Mouse (Mus musculus) kidney, embryonic 15.5 days (tissue): ENCODE results near the gene Snx29. TPM values are rescaled to one million over a fixed set of nuclear protein-coding genes. Genes with fewer than 3 reads are reported as not detected.

Experiments
- ATAC-seq: fragments of 200-750 bp; cut with Nextera tagmentation; replicated peaks from 2 replicates; pipeline ENCODE4 v1.8.0; 2017; ENCODE audit warnings: moderate TSS enrichment; ENCODE audit not compliant: low FRiP score
- H3K27ac ChIP-seq: fragments of 300-500 bp; sonication (generic); 2 replicates; pipeline ENCODE4 v1.5.1; 2015; ENCODE audit warnings: mild to moderate bottlenecking, inconsistent platforms
- H3K27me3 ChIP-seq: fragments of 300-500 bp; sonication (generic); 2 replicates; pipeline ENCODE4 v1.6.1; 2015; ENCODE audit warnings: inconsistent platforms
- H3K36me3 ChIP-seq: fragments of 300-500 bp; sonication (generic); 2 replicates; pipeline ENCODE4 v1.6.1; 2015; ENCODE audit warnings: inconsistent platforms
- H3K4me1 ChIP-seq: fragments of 300-500 bp; sonication (generic); 2 replicates; pipeline ENCODE4 v1.6.1; 2015; ENCODE audit warnings: inconsistent platforms
- H3K4me2 ChIP-seq: fragments of 300-500 bp; sonication (generic); 2 replicates; pipeline ENCODE4 v1.6.1; 2015; ENCODE audit warnings: moderate library complexity, mild to moderate bottlenecking, inconsistent platforms
- H3K4me3 ChIP-seq: fragments of 300-500 bp; sonication (generic); replicated peaks from 2 replicates; pipeline ENCODE4 v1.5.1; 2015; ENCODE audit warnings: mild to moderate bottlenecking, inconsistent platforms
- H3K9ac ChIP-seq: fragments of 300-500 bp; sonication (generic); 2 replicates; pipeline ENCODE4 v1.6.1; 2015; ENCODE audit warnings: mild to moderate bottlenecking, inconsistent platforms
- H3K9me3 ChIP-seq: fragments of 300-500 bp; sonication (generic); replicated peaks from 2 replicates; pipeline ENCODE4 v1.6.1; 2016; ENCODE audit warnings: inconsistent platforms
- WGBS: fragments of 180-500 bp; shearing (Covaris S2); methylation state at CpG from one replicate; pipeline ENCODE4 v1.1.7; 2015; ENCODE audit warnings: mixed read lengths; 5-methylcytosine and 5-hydroxymethylcytosine counted together
- polyA plus RNA-seq: library from polyadenylated mRNA; unstranded; fragments of >200 nt; fragmentation: Nextera tagmentation; extraction: Ambion mirVana; gene quantifications from 2 replicates; pipeline ENCODE4 v1.2.1, GENCODE M21; 2015

Gene Snx29
- polyA plus RNA-seq, 1 experiment from 2014 or later = 19.8 TPM

- Histone ChIP-seq H3K9me3 (no peaks in the 10 kb centered on the region), H3K4me2 (no peak overlapping the region), H3K27ac (no peak overlapping the region), H3K4me1 (peaks cover 12% of the 10 kb centered on the region), H3K9ac (no peak overlapping the region), H3K36me3 (no peaks in the 10 kb centered on the region), H3K4me3 (no peak overlapping the region), H3K27me3 (no peaks in the 10 kb centered on the region)
- ATAC-seq = no peak
- WGBS = 80% methylated on average over 3 of the region's 3 CpGs
Measured at GRCm38 (mm10) chr16:11599523-11599922, 276.8 kb downstream of the Snx29 start.

DNA sequence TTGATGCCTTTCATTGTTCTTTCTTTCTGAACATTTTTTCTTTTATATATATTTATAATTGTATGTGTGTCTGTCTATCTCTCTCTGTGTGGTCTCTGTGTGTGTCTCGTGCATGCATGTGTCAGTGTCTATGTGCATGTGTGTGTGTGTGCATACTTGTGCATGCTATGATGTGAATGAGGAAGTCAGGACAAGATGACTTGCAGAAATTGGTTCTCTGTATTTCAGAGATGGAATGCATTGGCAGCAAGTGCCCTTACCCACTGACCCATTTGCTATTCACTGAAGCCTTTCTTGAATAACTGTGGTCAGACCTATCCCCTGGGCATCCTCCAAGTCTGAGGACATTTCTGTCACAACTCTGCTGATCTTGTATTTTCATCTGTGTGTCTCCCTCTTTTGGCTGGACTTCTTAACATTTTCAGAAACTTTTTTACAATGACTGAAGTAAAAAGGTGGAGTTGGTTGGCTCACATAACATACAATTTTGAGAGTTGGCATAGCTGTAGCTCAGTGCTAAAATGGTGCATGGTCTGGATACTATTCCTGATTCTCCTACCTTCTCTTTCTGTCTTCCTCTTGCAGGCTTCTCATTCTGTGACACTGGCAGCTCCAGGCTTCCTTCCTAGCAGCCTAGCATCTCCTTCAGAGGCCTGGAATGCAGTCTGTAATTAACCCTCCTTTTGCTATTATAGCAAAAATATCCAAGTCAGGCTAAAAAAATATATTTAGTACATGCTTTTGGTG, 278.8 kb downstream of the Snx29 start:
- H3K36me3 ChIP-seq = no peaks in the 10 kb centered on the region
- no peak overlapping the region for H3K9ac ChIP-seq
- H3K27ac ChIP-seq = no peak overlapping the region
- H3K9me3 ChIP-seq = no peaks in the 10 kb centered on the region
- H3K4me2 ChIP-seq = no peak overlapping the region
- H3K4me1 ChIP-seq = peaks cover 12% of the 10 kb centered on the region
- H3K27me3 ChIP-seq = no peaks in the 10 kb centered on the region
- H3K4me3 ChIP-seq = no peak overlapping the region
- ATAC-seq = no peak
- 83% methylated on average over 1 of the region's 1 CpGs for WGBS

DNA sequence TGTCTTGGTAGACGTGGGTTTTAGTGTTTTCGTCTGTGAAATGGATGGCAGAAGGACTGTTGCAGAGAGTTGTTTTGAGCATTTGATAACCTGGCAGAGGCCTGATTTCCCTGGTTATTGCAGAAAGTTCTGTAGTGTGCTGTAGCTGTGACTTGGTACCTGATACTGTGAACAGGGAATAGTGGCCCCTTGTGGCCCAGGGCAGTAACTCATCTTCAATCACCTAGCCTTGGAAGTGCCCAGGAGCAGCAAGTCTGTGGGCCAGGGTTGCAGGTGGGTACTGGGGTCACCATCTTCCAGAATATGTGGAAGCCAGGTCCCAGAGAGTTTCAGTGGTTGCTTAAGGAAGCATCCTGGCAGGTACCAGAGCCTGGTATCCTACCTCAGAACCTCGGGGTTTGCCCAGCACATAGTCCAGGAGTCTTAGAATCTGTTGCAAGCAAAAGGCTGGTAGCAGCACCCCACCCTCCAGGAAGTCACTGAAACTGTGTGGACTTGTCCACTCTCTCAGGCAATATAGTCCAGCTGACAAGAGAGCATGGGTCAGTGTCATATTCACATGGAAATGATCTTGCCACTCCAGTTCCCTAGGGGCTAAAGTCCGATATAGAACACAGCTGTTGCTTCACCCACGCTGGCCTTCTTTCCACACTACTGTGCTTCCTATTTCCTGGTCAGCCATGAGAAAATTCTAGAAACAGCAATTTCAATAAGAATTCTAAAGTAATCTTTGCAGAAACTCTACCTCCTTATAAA, 281.1 kb downstream of the Snx29 start:
- no peaks in the 10 kb centered on the region for H3K9me3 ChIP-seq
- no peak overlapping the region for H3K27ac ChIP-seq
- no peak overlapping the region for H3K4me2 ChIP-seq
- peaks cover 9% of the 10 kb centered on the region for H3K4me1 ChIP-seq
- no peaks in the 10 kb centered on the region for H3K27me3 ChIP-seq
- H3K36me3 ChIP-seq = no peaks in the 10 kb centered on the region
- 0 out of 2 replicates have a peak, but pooled peaks have one; percentile 69 for ATAC-seq
- 65% methylated on average over 5 of the region's 5 CpGs for WGBS
- no peak overlapping the region for H3K4me3 ChIP-seq
- H3K9ac ChIP-seq = no peak overlapping the region

DNA sequence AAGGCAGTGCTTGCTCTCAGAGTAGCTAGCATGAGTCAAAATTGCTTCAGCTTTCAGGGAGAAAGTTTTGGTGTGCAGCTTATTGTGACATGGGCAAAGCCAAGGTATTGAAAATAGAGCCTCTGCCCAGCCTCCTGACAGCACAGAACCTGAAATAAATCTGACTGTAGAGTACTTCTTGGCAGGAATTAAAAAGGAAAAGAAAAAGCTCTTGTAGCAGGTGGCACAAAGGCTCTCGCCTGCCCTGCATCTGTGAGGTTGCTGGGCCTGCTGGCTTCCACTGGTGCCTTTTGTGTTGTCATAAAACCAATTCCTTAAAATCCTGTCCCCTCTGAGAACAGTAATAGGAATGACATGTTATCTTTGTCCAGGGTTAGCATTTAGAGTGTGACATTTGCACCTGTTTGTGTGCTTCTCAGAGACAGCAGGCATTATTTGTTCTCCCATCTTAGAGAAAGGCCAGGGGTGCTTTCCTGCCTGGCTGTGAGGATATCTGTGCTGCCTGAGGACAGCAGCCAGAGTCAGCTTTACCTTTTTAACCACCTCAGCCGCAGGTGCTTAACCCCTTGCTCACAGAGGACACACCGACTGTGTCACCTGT, 289.9 kb downstream of the Snx29 start:
- WGBS = 82% methylated on average over 3 of the region's 3 CpGs
- ATAC-seq = no peak
- H3K4me1 ChIP-seq = no peaks in the 10 kb centered on the region
- no peaks in the 10 kb centered on the region for H3K9me3 ChIP-seq
- H3K4me3 ChIP-seq = no peak overlapping the region
- no peak overlapping the region for H3K9ac ChIP-seq
- no peak overlapping the region for H3K27ac ChIP-seq
- H3K36me3 ChIP-seq = no peaks in the 10 kb centered on the region
- no peaks in the 10 kb centered on the region for H3K27me3 ChIP-seq
- H3K4me2 ChIP-seq = no peak overlapping the region

- ATAC-seq = no peak
- Histone ChIP-seq H3K9ac (no peak overlapping the region), H3K4me2 (no peak overlapping the region), H3K9me3 (no peaks in the 10 kb centered on the region), H3K4me3 (no peak overlapping the region), H3K36me3 (no peaks in the 10 kb centered on the region), H3K27me3 (no peaks in the 10 kb centered on the region), H3K27ac (no peak overlapping the region), H3K4me1 (no peaks in the 10 kb centered on the region)
- WGBS = 89% methylated on average over 3 of the region's 3 CpGs
Measured at GRCm38 (mm10) chr16:11614401-11615014, 291.8 kb downstream of the Snx29 start.

DNA sequence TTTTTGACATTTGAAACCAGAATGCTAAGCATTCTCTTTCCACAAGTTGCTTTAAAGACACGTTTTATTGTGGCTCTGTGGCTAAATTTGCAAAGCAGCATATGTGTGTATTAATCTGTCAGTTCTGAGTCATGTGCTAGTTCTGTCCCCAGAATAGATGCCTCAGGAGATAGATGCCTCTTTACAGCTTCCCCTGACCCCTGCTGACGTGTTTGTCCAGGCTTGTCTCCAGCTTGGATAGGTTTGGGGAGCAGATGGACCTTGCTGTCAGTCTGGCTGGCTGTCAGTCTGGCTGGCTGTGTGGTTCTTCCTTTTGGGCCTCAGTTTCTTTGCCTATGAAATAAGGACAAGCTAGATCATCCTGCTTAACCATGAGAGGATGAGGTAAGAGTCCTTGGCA, 292.9 kb downstream of the Snx29 start:
- H3K27me3 ChIP-seq = no peaks in the 10 kb centered on the region
- no peak overlapping the region for H3K27ac ChIP-seq
- no peaks in the 10 kb centered on the region for H3K9me3 ChIP-seq
- no peak for ATAC-seq
- no peak overlapping the region for H3K4me3 ChIP-seq
- H3K4me1 ChIP-seq = no peaks in the 10 kb centered on the region
- H3K9ac ChIP-seq = no peak overlapping the region
- H3K36me3 ChIP-seq = no peaks in the 10 kb centered on the region
- 58% methylated on average over 2 of the region's 2 CpGs for whole genome bisulfite sequencing
- no peak overlapping the region for H3K4me2 ChIP-seq

GRCm38 (mm10) chr16:11619951-11620350, 297.2 kb downstream of the Snx29 start:
- no peak overlapping the region for H3K4me3 ChIP-seq
- H3K9me3 ChIP-seq = no peaks in the 10 kb centered on the region
- 94% methylated on average over 2 of the region's 2 CpGs for WGBS
- no peak overlapping the region for H3K9ac ChIP-seq
- H3K27ac ChIP-seq = no peak overlapping the region
- H3K36me3 ChIP-seq = no peaks in the 10 kb centered on the region
- no peak for ATAC-seq
- H3K27me3 ChIP-seq = no peaks in the 10 kb centered on the region
- peaks cover 2% of the 10 kb centered on the region; the same call in 1 of the 2 replicates for H3K4me1 ChIP-seq
- H3K4me2 ChIP-seq = no peak overlapping the region

- Histone ChIP-seq H3K27me3 (no peaks in the 10 kb centered on the region), H3K27ac (no peak overlapping the region), H3K9ac (no peak overlapping the region), H3K4me1 (peaks cover 2% of the 10 kb centered on the region; the same call in 1 of the 2 replicates), H3K4me3 (no peak overlapping the region), H3K9me3 (no peaks in the 10 kb centered on the region), H3K36me3 (no peaks in the 10 kb centered on the region), H3K4me2 (no peak overlapping the region)
- 84% methylated on average over 3 of the region's 3 CpGs for WGBS
- no peak for ATAC-seq
Measured at GRCm38 (mm10) chr16:11621042-11621441, 298.3 kb downstream of the Snx29 start.

- H3K4me2 ChIP-seq = no peak overlapping the region
- no peaks in the 10 kb centered on the region for H3K36me3 ChIP-seq
- no peaks in the 10 kb centered on the region for H3K27me3 ChIP-seq
- H3K4me1 ChIP-seq = peaks cover 2% of the 10 kb centered on the region; the same call in 1 of the 2 replicates
- H3K4me3 ChIP-seq = no peak overlapping the region
- no peaks in the 10 kb centered on the region for H3K9me3 ChIP-seq
- WGBS = 75% methylated on average over 1 of the region's 1 CpGs
- no peak for ATAC-seq
- H3K9ac ChIP-seq = no peak overlapping the region
- no peak overlapping the region for H3K27ac ChIP-seq
Measured at GRCm38 (mm10) chr16:11621664-11622063, 299.0 kb downstream of the Snx29 start.

GRCm38 (mm10) chr16:11623032-11623431, 300.3 kb downstream of the Snx29 start:
- no peak for ATAC-seq

GRCm38 (mm10) chr16:11624121-11624520, 301.4 kb downstream of the Snx29 start:
- no peak overlapping the region for H3K4me2 ChIP-seq
- 0 out of 2 replicates have a peak, but pooled peaks have one; percentile 46 for ATAC-seq
- H3K27me3 ChIP-seq = no peaks in the 10 kb centered on the region
- H3K4me3 ChIP-seq = no peak overlapping the region
- WGBS = 61% methylated on average over 2 of the region's 2 CpGs
- peak overlapping the region; percentile 42; the same call in 1 of the 2 replicates for H3K27ac ChIP-seq
- no peaks in the 10 kb centered on the region for H3K9me3 ChIP-seq
- H3K36me3 ChIP-seq = no peaks in the 10 kb centered on the region
- peaks cover 2% of the 10 kb centered on the region; the same call in 1 of the 2 replicates for H3K4me1 ChIP-seq
- H3K9ac ChIP-seq = no peak overlapping the region

More at GRCm38 (mm10) chr16:11623032-11623431, 300.3 kb downstream of the Snx29 start:
- Histone ChIP-seq H3K4me2 (no peak overlapping the region), H3K9ac (no peak overlapping the region), H3K27ac (0 out of 2 replicates have a peak overlapping the region, but pooled peaks have one; percentile 29), H3K27me3 (no peaks in the 10 kb centered on the region), H3K4me3 (no peak overlapping the region), H3K9me3 (no peaks in the 10 kb centered on the region), H3K4me1 (peaks cover 2% of the 10 kb centered on the region; the same call in 1 of the 2 replicates), H3K36me3 (no peaks in the 10 kb centered on the region)
- 85% methylated on average over 3 of the region's 3 CpGs for WGBS
